8 mouse cellular contexts compared by ENCODE assay signal in the genomic region with DNA sequence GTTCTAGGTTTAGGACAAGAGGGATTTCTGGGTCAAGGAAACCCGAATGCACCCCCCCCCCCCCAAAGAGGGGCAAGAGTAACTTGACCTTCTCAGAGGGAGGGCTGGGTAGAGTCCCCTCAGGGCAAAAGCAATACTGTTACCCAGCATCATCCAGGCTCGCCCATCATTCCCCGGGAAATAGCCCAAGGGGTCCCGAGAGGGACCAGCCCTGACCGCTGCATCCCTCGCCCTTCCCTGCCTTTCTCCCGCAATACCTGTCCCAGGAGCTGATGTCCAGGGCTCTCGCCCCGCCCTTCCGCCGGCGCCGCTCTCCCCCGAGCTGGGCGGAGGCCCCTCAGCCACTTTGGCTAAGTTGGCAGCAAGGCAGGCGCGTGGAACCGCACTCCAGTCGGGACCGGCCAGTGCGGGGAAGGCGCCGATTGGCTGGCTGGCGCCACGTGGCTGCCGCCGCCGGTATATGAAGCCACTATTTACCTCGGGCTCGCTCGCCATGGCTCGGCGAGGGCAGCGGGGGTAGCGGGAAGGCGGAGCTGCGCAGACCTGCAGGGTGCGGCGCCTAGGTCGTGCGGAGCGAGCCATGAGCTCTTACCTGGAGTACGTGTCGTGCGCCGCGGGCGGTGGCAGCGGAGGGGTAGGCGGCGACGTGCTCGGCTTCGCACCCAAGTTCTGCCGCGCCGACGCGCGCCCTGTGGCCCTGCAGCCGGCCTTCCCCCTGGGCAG. TPM values are rescaled to one million over a fixed set of nuclear protein-coding genes. Genes with fewer than 3 reads are reported as not detected.
DNase-seq lines count a peak whose midpoint lies in the region; ATAC-seq and TF ChIP-seq lines count a peak whose summit lies in the region.

Gene Hoxd1, plus strand, starts transcription at position 459 of the 723 bp plus-strand sequence.

- peak within 1 kb of the TSS; percentile 63 for H3K4me3 ChIP-seq in embryonic facial prominence, embryonic 10.5 days
- H3K4me3 ChIP-seq in hindbrain, embryonic 11.5 days (ENCODE audit: low read depth, low read length): peak within 1 kb of the TSS; percentile 48
- peak within 1 kb of the TSS; percentile 54 for H3K4me3 ChIP-seq in limb, embryonic 13.5 days
- peak within 1 kb of the TSS; percentile 35 for H3K4me3 ChIP-seq in olfactory bulb, adult 2 months (ENCODE audit: insufficient read depth, low read depth, low read length)

- H3K9ac ChIP-seq in hindbrain, embryonic 11.5 days (ENCODE audit: low read depth, low read length): peak within 1 kb of the TSS; percentile 49
- H3K9ac ChIP-seq in limb, embryonic 13.5 days: peak within 1 kb of the TSS; percentile 48; the same call in 1 of the 2 replicates

- H3K27me3 ChIP-seq in embryonic facial prominence, embryonic 10.5 days (replicated peaks; ENCODE audit: low read depth, poor library complexity, severe bottlenecking): peaks cover 99% of the 10 kb centered on the region
- peaks cover 49% of the 10 kb centered on the region for H3K27me3 ChIP-seq in hindbrain, embryonic 11.5 days (ENCODE audit: control insufficient read depth, insufficient read depth, low read length)
- H3K27me3 ChIP-seq in limb, embryonic 13.5 days: peaks cover 90% of the 10 kb centered on the region

- no peaks in the 10 kb centered on the region for H3K9me3 ChIP-seq in embryonic facial prominence, embryonic 10.5 days
- no peaks in the 10 kb centered on the region for H3K9me3 ChIP-seq in hindbrain, embryonic 11.5 days (ENCODE audit: control insufficient read depth, low read length)
- H3K9me3 ChIP-seq in limb, embryonic 13.5 days: no peaks in the 10 kb centered on the region

- under 1% methylated on average over 61 of the region's 61 CpGs for WGBS in embryonic facial prominence, embryonic 10.5 days
- WGBS in hindbrain, embryonic 11.5 days: under 1% methylated on average over 58 of the region's 61 CpGs
- under 1% methylated on average over 61 of the region's 61 CpGs for WGBS in limb, embryonic 13.5 days
- WGBS in olfactory bulb, adult 2 months: 2% methylated on average over 61 of the region's 61 CpGs

- H3K36me3 ChIP-seq in embryonic facial prominence, embryonic 10.5 days (replicated peaks): no peaks in the 10 kb centered on the region
- H3K36me3 ChIP-seq in hindbrain, embryonic 11.5 days (ENCODE audit: control insufficient read depth, insufficient read depth, low read length): no peaks in the 10 kb centered on the region
- H3K36me3 ChIP-seq in limb, embryonic 13.5 days: no peaks in the 10 kb centered on the region

- peak; percentile 24 for DNase-seq in right cerebral cortex, postnatal 14 days
- DNase-seq in right cerebral cortex, adult 18-20 months: no peak
- peak; percentile 83 for DNase-seq in embryonic facial prominence, embryonic 10.5 days (ENCODE audit: low spot score)
- peak; percentile 78 for DNase-seq in hindbrain, embryonic 11.5 days (ENCODE audit: low spot score)
- DNase-seq in spleen, postnatal 4 days (ENCODE audit: low spot score in 2 of 2): no peak
- DNase-seq in MN1 (ENCODE audit: low spot score): no peak

- H3K27ac ChIP-seq in embryonic facial prominence, embryonic 10.5 days (replicated peaks): peak within 1 kb of the TSS; percentile 40; the same call in 1 of the 2 replicates
- no peak within 1 kb of the TSS for H3K27ac ChIP-seq in hindbrain, embryonic 11.5 days (ENCODE audit: low read depth, low read length)
- H3K27ac ChIP-seq in limb, embryonic 13.5 days: no peak within 1 kb of the TSS
- no peak within 1 kb of the TSS for H3K27ac ChIP-seq in olfactory bulb, adult 2 months (ENCODE audit: insufficient read depth, low read depth, low read length)

- TF ChIP-seq POLR2A in olfactory bulb, adult 2 months (IDR thresholded peaks at IDR 0.05; ENCODE audit: insufficient read depth, low read depth, low read length): no peak

- peaks cover 22% of the 10 kb centered on the region for H3K4me1 ChIP-seq in embryonic facial prominence, embryonic 10.5 days
- peaks cover 9% of the 10 kb centered on the region; the same call in 1 of the 2 replicates for H3K4me1 ChIP-seq in hindbrain, embryonic 11.5 days (replicated peaks; ENCODE audit: control insufficient read depth, insufficient read depth, low read length)
- H3K4me1 ChIP-seq in limb, embryonic 13.5 days: peaks cover 20% of the 10 kb centered on the region
- peaks cover 10% of the 10 kb centered on the region for H3K4me1 ChIP-seq in olfactory bulb, adult 2 months (ENCODE audit: control insufficient read depth, insufficient read depth, low read length)

- ATAC-seq in hindbrain, embryonic 11.5 days (ENCODE audit: low FRiP score): peak; percentile 91
- ATAC-seq in limb, embryonic 13.5 days (ENCODE audit: low FRiP score, low read depth): peak; percentile 88

- TF ChIP-seq CTCF in olfactory bulb, adult 2 months (IDR thresholded peaks at IDR 0.05; ENCODE audit: insufficient read depth, low read depth, low read length): no peak

- peak within 1 kb of the TSS; percentile 91 for H3K4me2 ChIP-seq in hindbrain, embryonic 11.5 days (replicated peaks; ENCODE audit: low read depth, low read length)
- peak within 1 kb of the TSS; percentile 95 for H3K4me2 ChIP-seq in limb, embryonic 13.5 days (replicated peaks)

RNA-seq across cellular contexts. Expression of gene Hoxd1, which starts in this region (rescaled TPM):
- polyA plus RNA-seq in embryonic facial prominence, embryonic 10.5 days (2016; fragmentation: Nextera tagmentation; extraction: Ambion mirVana): 0.20 and 0.39 TPM in 2 replicates
- 1.5 and 1.7 TPM in 2 replicates for polyA plus RNA-seq in hindbrain, embryonic 11.5 days (2014; fragmentation: Nextera tagmentation; extraction: Ambion mirVana)
- polyA plus RNA-seq in limb, embryonic 13.5 days (2015; fragmentation: Nextera tagmentation; extraction: Ambion mirVana): 0.61 and 0.69 TPM in 2 replicates
- polyA plus RNA-seq in olfactory bulb, adult 2 months (2012; ENCODE audit: insufficient read depth, insufficient read length, low replicate concordance, missing spikeins): not detected in 2 replicates

Comparison
In these comparisons a context has a peak if more than half of its experiments do, and no peak if none do; other contexts are left out.
1. DNase-seq: peak in right cerebral cortex, postnatal 14 days (single experiment) and hindbrain, embryonic 11.5 days (single experiment); none in right cerebral cortex, adult 18-20 months (single experiment), spleen, postnatal 4 days (0 of 2) and MN1 (single experiment).
2. Peak in DNase-seq, H3K4me3 ChIP-seq and H3K27ac ChIP-seq in embryonic facial prominence, embryonic 10.5 days; RNA of the gene not detected or under 1 TPM.
3. Peak in ATAC-seq, H3K4me3 ChIP-seq, H3K9ac ChIP-seq and H3K4me2 ChIP-seq in limb, embryonic 13.5 days; RNA of the gene not detected or under 1 TPM.
4. Peak in every context shown above with its lines, with median percentiles within 50 percentile points of each other: H3K4me3 ChIP-seq.